Mouse (Mus musculus): ENCODE results near the gene Zfp512.

DNA sequence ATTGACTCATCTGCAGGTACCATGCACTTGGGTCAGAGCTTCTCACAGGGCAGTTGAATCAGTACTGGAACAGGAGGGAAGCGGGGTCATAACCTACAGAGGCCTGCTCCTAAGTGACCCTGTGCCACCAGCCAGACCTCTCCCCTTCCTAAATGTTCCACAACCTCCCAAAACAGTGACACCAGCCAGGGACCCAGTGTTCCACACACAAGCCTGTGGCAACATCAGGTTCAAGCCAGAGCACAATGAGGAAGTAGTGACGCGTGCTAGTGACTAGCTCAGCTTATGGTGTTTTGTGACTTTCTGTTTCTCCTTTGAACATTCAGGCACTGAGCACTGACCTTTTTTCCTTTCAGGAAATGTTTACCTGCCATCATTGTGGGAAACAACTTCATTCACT is 15.6 kb downstream of the Zfp512 start:
- TF ChIP-seq CTCF (IDR thresholded peaks at IDR 0.05; ENCODE audit: low read depth, low read length) (no peak), POLR2A (IDR thresholded peaks at IDR 0.05; ENCODE audit: borderline replicate concordance, low read depth, low read length) (0 out of 2 replicates have a peak, but pooled peaks have one; percentile 23)
